Mouse (Mus musculus) liver, adult 2 months (tissue): ENCODE results near the gene Sesn2. TPM values are rescaled to one million over a fixed set of nuclear protein-coding genes. Genes with fewer than 3 reads are reported as not detected.

Experiments
- DNase-seq: peaks from one replicate; pipeline ENCODE4 v3.0.0-alpha.2; 2011; ENCODE audit warnings: low read depth, low spot score; ENCODE audit errors: extremely low read depth
- H3K27ac ChIP-seq: fragments of 200-500 bp; replicated peaks from 2 replicates; pipeline ENCODE4 v1.5.1; 2012; ENCODE audit warnings: low read depth, mild to moderate bottlenecking, control low read depth, inconsistent platforms, low read length; ENCODE audit not compliant: insufficient read depth
- H3K27me3 ChIP-seq: fragments of 200-500 bp; 2 replicates; pipeline ENCODE4 v1.6.1; 2012; ENCODE audit warnings: mild to moderate bottlenecking, moderate library complexity, low read length, inconsistent platforms; ENCODE audit not compliant: control insufficient read depth, insufficient read depth
- H3K36me3 ChIP-seq: fragments of 200-500 bp; 2 replicates; pipeline ENCODE4 v1.6.1; 2012; ENCODE audit warnings: low read length, inconsistent platforms; ENCODE audit not compliant: control insufficient read depth, insufficient read depth
- H3K4me1 ChIP-seq: fragments of 200-500 bp; 2 replicates; pipeline ENCODE4 v1.6.1; 2011; ENCODE audit warnings: low read length; ENCODE audit not compliant: control insufficient read depth, insufficient read depth
- H3K4me3 ChIP-seq: fragments of 200-500 bp; 2 replicates; pipeline ENCODE4 v1.5.1; 2011; ENCODE audit warnings: low read depth, mild to moderate bottlenecking, control low read depth, low read length, moderate library complexity; ENCODE audit not compliant: insufficient read depth
- H3K79me2 ChIP-seq: fragments of 200-500 bp; 2 replicates; pipeline ENCODE4 v1.6.1; 2012; ENCODE audit warnings: inconsistent platforms, mild to moderate bottlenecking, low read length, moderate library complexity; ENCODE audit not compliant: control insufficient read depth, insufficient read depth
- H3K9ac ChIP-seq: fragments of 200-500 bp; 2 replicates; pipeline ENCODE4 v1.6.1; 2012; ENCODE audit warnings: low read depth, mild to moderate bottlenecking, control low read depth, inconsistent platforms, low read length
- CTCF ChIP-seq: fragments of 200-500 bp; IDR thresholded peaks from 2 replicates; pipeline ENCODE4 v1.5.1; 2011; ENCODE audit warnings: low read depth, low read length, control low read depth
- POLR2A ChIP-seq: fragments of 200-500 bp; IDR thresholded peaks from 2 replicates; pipeline ENCODE4 v1.6.1; 2011; ENCODE audit warnings: low read length, control low read depth; ENCODE audit not compliant: insufficient read depth; ENCODE audit errors: extremely low read depth
- WGBS: fragments of 180-500 bp; shearing (Covaris S2); methylation state at CpG from one replicate; pipeline ENCODE4 v1.1.7; 2018; 5-methylcytosine and 5-hydroxymethylcytosine counted together
- polyA plus RNA-seq: library from polyadenylated mRNA; depleted of rRNA; stranded (reverse); fragments of >200 nt; gene quantifications from 2 replicates; pipeline ENCODE4 v1.2.3, GENCODE M21; 2012
- total RNA-seq: library from RNA; depleted of rRNA; stranded (reverse); fragments of >200 nt; gene quantifications from 2 replicates; pipeline ENCODE4 v1.2.3, GENCODE M21; 2014

Sesn2 gene
- total and polyA plus RNA-seq, 2 experiments, result 2.7 to 5.5 TPM

DNA sequence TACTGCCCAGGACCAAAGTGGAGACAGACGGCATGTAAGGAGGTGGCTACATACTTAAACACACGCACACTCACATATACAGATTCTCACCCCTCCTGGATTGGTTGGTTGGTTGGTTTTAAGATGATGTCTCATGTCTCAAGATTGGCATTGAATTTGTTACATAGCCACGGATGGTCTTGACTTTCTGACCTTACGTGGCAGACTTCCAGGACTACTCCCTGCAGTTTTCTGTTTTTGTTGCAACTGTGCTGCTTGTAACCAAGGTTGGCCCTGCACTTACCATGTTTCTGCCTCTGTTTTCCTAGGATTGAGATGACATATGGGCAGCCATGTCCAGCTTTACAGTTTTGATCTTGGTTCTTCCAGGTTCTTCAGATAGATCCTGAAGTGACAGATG, 31.1 kb upstream of the Sesn2 start:
- Histone ChIP-seq H3K9ac (no peak overlapping the region), H3K27ac (no peak overlapping the region), H3K4me1 (peaks cover 7% of the 10 kb centered on the region; the same call in 1 of the 2 replicates), H3K27me3 (no peaks in the 10 kb centered on the region), H3K36me3 (peaks cover 38% of the 10 kb centered on the region), H3K4me3 (no peak overlapping the region), H3K79me2 (peaks cover 7% of the 10 kb centered on the region; the same call in 1 of the 2 replicates)
- DNase-seq, result no peak
- WGBS, result 71% methylated on average over 4 of the region's 4 CpGs
- TF ChIP-seq POLR2A (no peak), CTCF (no peak)

DNA sequence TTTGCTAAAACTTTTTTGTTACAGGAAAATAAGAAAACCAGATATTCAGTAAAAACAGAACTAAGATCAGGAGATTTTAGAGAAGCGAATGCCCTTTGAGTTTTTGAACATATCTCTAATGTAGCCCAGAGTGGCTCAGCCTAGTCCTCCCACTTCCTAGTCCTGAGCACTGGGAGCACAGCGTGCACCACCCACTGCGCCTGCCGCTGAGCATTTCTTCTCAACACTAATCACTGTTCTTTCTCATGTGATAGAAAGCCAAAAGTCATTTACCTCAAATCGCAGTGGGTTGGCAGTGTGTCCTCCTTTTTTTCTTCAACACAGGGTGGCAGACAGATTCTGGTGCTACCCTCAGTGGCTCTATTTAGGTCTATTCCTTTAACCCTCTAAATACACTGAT, 29.2 kb upstream of the Sesn2 start:
- Histone ChIP-seq H3K9ac (no peak overlapping the region), H3K27ac (no peak overlapping the region), H3K36me3 (peaks cover 36% of the 10 kb centered on the region), H3K4me1 (peaks cover 13% of the 10 kb centered on the region; the same call in 1 of the 2 replicates), H3K4me3 (no peak overlapping the region), H3K27me3 (no peaks in the 10 kb centered on the region), H3K79me2 (peaks cover 17% of the 10 kb centered on the region)
- WGBS, result 89% methylated on average over 5 of the region's 5 CpGs
- TF ChIP-seq CTCF, result no peak
- no peak for TF ChIP-seq POLR2A
- no peak for DNase-seq

DNA sequence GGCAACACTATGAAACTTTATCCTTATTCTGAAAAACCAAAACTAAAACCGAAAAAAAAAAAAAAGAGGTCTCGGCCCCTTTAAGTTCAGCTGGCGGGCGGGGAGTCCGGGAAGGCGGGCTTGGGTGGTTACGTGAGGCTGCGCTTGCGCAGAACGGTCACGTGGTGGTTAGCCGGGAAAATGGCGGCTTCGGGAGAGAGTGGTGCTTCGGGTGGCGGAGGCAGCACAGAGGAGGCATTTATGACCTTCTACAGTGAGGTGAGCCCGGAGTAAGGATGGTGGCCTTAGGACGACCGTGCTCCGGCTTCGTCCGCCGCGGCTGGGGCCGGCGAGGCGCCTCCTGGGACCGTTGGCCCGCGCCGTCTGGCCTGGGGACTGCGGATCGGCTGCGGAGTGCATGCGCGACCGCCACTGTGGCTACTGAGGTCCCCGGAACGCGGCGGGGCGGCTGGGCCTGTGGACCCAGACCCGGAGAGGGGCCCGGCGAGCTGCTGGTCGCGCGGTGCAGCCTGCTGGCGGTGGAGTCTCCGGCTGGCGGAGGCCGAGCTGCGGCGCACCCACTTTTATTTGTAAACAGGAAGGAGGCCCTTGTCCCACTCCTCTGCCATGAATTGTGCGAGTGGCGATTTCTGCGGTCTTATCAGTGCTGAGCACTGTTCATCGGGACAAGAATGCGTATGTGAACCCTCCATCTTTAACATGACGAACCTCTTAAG, 25.3 kb upstream of the Sesn2 start, which contains the start of gene Dnajc8:
TSS of gene Dnajc8 (plus strand) at position 145 of the 716 bp plus-strand sequence.
- peak within 1 kb of the TSS; percentile 71 for H3K27ac ChIP-seq
- WGBS, result under 1% methylated on average over 60 of the region's 60 CpGs
- DNase-seq, result peak; percentile 76
- H3K4me3 ChIP-seq, result peak within 1 kb of the TSS; percentile 97
- peaks cover 18% of the 10 kb centered on the region; the same call in 1 of the 2 replicates for H3K4me1 ChIP-seq
- H3K9ac ChIP-seq, result peak within 1 kb of the TSS; percentile 96
- H3K79me2 ChIP-seq, result peaks cover 17% of the 10 kb centered on the region
- TF ChIP-seq CTCF (no peak), POLR2A (peak; percentile 63)
- peaks cover 11% of the 10 kb centered on the region; the same call in 1 of the 2 replicates for H3K36me3 ChIP-seq
- H3K27me3 ChIP-seq, result no peaks in the 10 kb centered on the region

DNA sequence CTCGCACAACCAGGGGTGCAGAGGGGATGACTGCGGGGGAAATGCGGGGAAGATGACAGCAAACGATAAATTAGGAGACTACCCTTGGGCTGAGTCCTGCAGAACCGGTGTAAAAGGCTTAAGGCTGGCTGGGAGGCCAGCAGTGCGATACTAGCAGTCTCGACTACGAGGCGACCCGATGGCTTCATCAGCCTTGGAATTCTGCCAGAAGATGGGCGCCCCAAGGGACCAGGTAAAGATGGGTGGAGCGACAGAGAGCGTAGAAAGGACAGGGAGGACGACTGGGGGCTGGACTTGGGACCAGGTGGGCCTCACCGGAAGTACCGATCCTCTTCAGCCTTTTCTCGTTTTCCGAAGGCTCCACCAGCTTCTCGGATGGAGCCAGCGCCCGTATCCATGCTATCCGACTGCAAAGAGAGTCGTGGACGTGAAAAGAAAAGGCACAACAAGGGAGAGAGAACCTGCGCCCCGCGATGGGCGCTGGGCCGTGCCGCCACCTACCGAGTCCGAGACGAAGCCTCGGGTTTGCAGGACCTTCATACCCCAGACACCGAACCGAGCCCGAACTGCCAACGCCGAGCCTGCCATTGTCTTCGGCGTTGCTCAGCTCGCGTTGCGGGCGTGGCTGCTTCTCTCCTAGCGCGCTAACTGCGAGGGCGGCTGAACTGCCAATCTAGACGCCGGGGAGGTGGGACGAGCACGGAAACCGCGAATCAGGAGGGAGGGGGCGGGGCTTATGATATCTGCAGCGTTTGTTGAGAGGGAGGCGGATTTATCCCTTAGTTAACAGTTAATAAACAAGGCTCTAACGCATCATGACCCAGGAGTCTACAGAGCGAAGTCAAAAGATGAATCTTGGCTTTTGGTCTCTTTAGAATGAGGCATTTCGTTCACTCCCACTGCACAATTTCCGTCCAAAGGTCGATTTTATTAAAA, 22.9 kb upstream of the Sesn2 start, which contains the start of gene Atpif1:
TSS of gene Atpif1 (minus strand) at position 679 of the 936 bp plus-strand sequence.
- Histone ChIP-seq H3K36me3 (peaks cover 5% of the 10 kb centered on the region; the same call in 1 of the 2 replicates), H3K27ac (peak within 1 kb of the TSS; percentile 25), H3K4me3 (peak within 1 kb of the TSS; percentile 68), H3K4me1 (peaks cover 18% of the 10 kb centered on the region; the same call in 1 of the 2 replicates), H3K9ac (peak within 1 kb of the TSS; percentile 65), H3K79me2 (peaks cover 17% of the 10 kb centered on the region), H3K27me3 (no peaks in the 10 kb centered on the region)
- peak; percentile 90 for DNase-seq
- WGBS, result under 1% methylated on average over 63 of the region's 63 CpGs
- TF ChIP-seq POLR2A, result 0 out of 2 replicates have a peak, but pooled peaks have one; percentile 42
- no peak for TF ChIP-seq CTCF

DNA sequence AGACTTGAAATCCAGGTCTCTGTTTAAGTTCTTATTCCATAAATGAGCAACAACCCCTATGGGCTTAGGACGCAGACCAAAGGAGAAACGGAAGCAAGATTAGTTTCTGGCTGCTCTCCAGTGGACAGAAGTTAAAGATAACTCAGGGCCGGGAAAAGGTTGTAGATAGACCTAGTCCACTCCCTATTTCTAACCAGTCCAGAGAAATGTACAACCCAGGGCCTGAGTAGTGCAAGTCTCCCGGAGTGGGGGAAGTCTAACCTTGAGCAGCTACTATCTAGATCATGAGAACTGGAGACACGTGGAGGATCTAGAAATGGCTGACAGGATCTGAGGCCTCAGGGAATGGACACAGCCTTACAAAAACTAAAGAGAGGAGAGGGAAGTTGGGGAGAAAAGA, 22.2 kb upstream of the Sesn2 start:
- H3K4me1 ChIP-seq, result peaks cover 18% of the 10 kb centered on the region; the same call in 1 of the 2 replicates
- no peaks in the 10 kb centered on the region for H3K27me3 ChIP-seq
- WGBS, result 18% methylated on average over 5 of the region's 5 CpGs
- H3K36me3 ChIP-seq, result peaks cover 3% of the 10 kb centered on the region; the same call in 1 of the 2 replicates
- H3K79me2 ChIP-seq, result peaks cover 17% of the 10 kb centered on the region
- no peak for DNase-seq
- H3K4me3 ChIP-seq, result peak overlapping the region; percentile 68
- H3K27ac ChIP-seq, result peak overlapping the region; percentile 17; the same call in 1 of the 2 replicates
- TF ChIP-seq POLR2A (no peak), CTCF (no peak)
- H3K9ac ChIP-seq, result peak overlapping the region; percentile 65
